14 mouse cellular contexts compared by ENCODE assay signal in genomic region chr11:116476041-116476440, GRCm38 (mm10). TPM values are rescaled to one million over a fixed set of nuclear protein-coding genes. Genes with fewer than 3 reads are reported as not detected.
DNase-seq lines count a peak whose midpoint lies in the region; ATAC-seq and TF ChIP-seq lines count a peak whose summit lies in the region.
"Had no signal": no experiment of that assay in that cellular context is flagged by ENCODE, and none has a peak within 500 bp of the region (broad histone marks: within the 10 kb centered on the region; RNA-seq: fewer than 3 reads in every experiment).

No protein-coding gene starts in this region.

- WGBS in forebrain, embryonic 16.5 days = 74% methylated on average over 10 of the region's 10 CpGs
- 92% methylated on average over 10 of the region's 10 CpGs for WGBS in forebrain, embryonic 11.5 days
- 49% methylated on average over 10 of the region's 10 CpGs for WGBS in liver, adult 2 months
- 89% methylated on average over 10 of the region's 10 CpGs for WGBS in liver, embryonic 11.5 days

- no peak overlapping the region for H3K4me3 ChIP-seq in forebrain, embryonic 16.5 days (replicated peaks; ENCODE audit: low read length)
- no peak overlapping the region for H3K4me3 ChIP-seq in forebrain, embryonic 11.5 days (ENCODE audit: low read depth, low read length)
- H3K4me3 ChIP-seq in liver, adult 2 months (ENCODE audit: insufficient read depth, low read depth, low read length) = no peak overlapping the region
- no peak overlapping the region for H3K4me3 ChIP-seq in liver, embryonic 11.5 days (ENCODE audit: low read depth, low read length)
- H3K4me3 ChIP-seq: intestine, embryonic 15.5 days had no signal

- H3K9ac ChIP-seq in forebrain, embryonic 16.5 days (replicated peaks; ENCODE audit: low read depth, low read length) = no peak overlapping the region
- no peak overlapping the region for H3K9ac ChIP-seq in forebrain, embryonic 11.5 days (ENCODE audit: low read length)
- no peak overlapping the region for H3K9ac ChIP-seq in liver, adult 2 months (ENCODE audit: low read depth, low read length)
- no peak overlapping the region for H3K9ac ChIP-seq in liver, embryonic 11.5 days (ENCODE audit: low read depth, low read length)
- H3K9ac ChIP-seq: intestine, embryonic 15.5 days; liver, embryonic 14.5 days had no signal

- no peaks in the 10 kb centered on the region for H3K9me3 ChIP-seq in forebrain, embryonic 16.5 days (ENCODE audit: control insufficient read depth, low read length)
- no peaks in the 10 kb centered on the region for H3K9me3 ChIP-seq in forebrain, embryonic 11.5 days (ENCODE audit: control insufficient read depth, low read length)
- H3K9me3 ChIP-seq in liver, embryonic 11.5 days (ENCODE audit: control insufficient read depth, low read length) = no peaks in the 10 kb centered on the region
- H3K9me3 ChIP-seq: intestine, embryonic 15.5 days had no signal

- no peak for DNase-seq in forebrain, embryonic 11.5 days (ENCODE audit: low spot score)
- peak; percentile 90 for DNase-seq in liver, adult 2 months (ENCODE audit: extremely low read depth, low read depth, low spot score)
- DNase-seq in liver, embryonic 11.5 days (ENCODE audit: low spot score) = no peak
- peak; percentile 52 for DNase-seq in brain, embryonic 14.5 days (ENCODE audit: low read depth)
- DNase-seq in kidney, postnatal 25 days = peak; percentile 67 to 76
- DNase-seq in cerebellum, adult 18-20 months = no peak
- DNase-seq in thymus, postnatal 10 days (ENCODE audit: low spot score in 2 of 2) = no peak

- no peak overlapping the region for H3K4me2 ChIP-seq in forebrain, embryonic 16.5 days (ENCODE audit: low read length)
- no peak overlapping the region for H3K4me2 ChIP-seq in forebrain, embryonic 11.5 days (ENCODE audit: low read depth, low read length, severe bottlenecking)
- no peak overlapping the region for H3K4me2 ChIP-seq in liver, embryonic 11.5 days
- H3K4me2 ChIP-seq: intestine, embryonic 15.5 days had no signal

- ATAC-seq in forebrain, embryonic 16.5 days = peak; percentile 26; the same call in 1 of the 2 replicates
- ATAC-seq in forebrain, embryonic 11.5 days (replicated peaks; ENCODE audit: low FRiP score) = no peak
- ATAC-seq in liver, embryonic 11.5 days (replicated peaks; ENCODE audit: low FRiP score) = no peak
- ATAC-seq: CD4-positive, CD25-positive, alpha-beta regulatory T cell, adult 4 months; intestine, embryonic 15.5 days had no signal

- 0 out of 2 replicates have a peak, but pooled peaks cover 2% of the 10 kb centered on the region for H3K4me1 ChIP-seq in forebrain, embryonic 16.5 days (replicated peaks; ENCODE audit: control insufficient read depth, insufficient read depth, low read length)
- no peaks in the 10 kb centered on the region for H3K4me1 ChIP-seq in forebrain, embryonic 11.5 days (replicated peaks; ENCODE audit: control insufficient read depth, insufficient read depth, low read length)
- peaks cover 31% of the 10 kb centered on the region for H3K4me1 ChIP-seq in liver, adult 2 months (ENCODE audit: control insufficient read depth, insufficient read depth, low read length)
- H3K4me1 ChIP-seq in liver, embryonic 11.5 days (replicated peaks; ENCODE audit: control insufficient read depth, insufficient read depth, low read length) = no peaks in the 10 kb centered on the region
- H3K4me1 ChIP-seq: intestine, embryonic 15.5 days had no signal

- TF ChIP-seq CTCF in liver, adult 2 months (IDR thresholded peaks at IDR 0.05; ENCODE audit: low read depth, low read length) = no peak
- no peak for TF ChIP-seq CTCF in brain, embryonic 14.5 days (IDR thresholded peaks at IDR 0.05; ENCODE audit: borderline replicate concordance, extremely low read depth, insufficient read depth, insufficient read length)

- no peaks in the 10 kb centered on the region for H3K27me3 ChIP-seq in forebrain, embryonic 16.5 days (replicated peaks; ENCODE audit: control insufficient read depth, insufficient read depth, low read length)
- H3K27me3 ChIP-seq in forebrain, embryonic 11.5 days (ENCODE audit: control insufficient read depth, insufficient read depth, low read length) = no peaks in the 10 kb centered on the region
- no peaks in the 10 kb centered on the region for H3K27me3 ChIP-seq in liver, adult 2 months (ENCODE audit: control insufficient read depth, insufficient read depth, low read length)
- no peaks in the 10 kb centered on the region for H3K27me3 ChIP-seq in liver, embryonic 11.5 days (replicated peaks; ENCODE audit: control insufficient read depth, insufficient read depth, low read length)
- H3K27me3 ChIP-seq: intestine, embryonic 15.5 days had no signal

- peaks cover 20% of the 10 kb centered on the region for H3K36me3 ChIP-seq in forebrain, embryonic 16.5 days (ENCODE audit: control insufficient read depth, insufficient read depth)
- H3K36me3 ChIP-seq in forebrain, embryonic 11.5 days (ENCODE audit: control insufficient read depth, insufficient read depth, low read length) = peaks cover 11% of the 10 kb centered on the region; the same call in 1 of the 2 replicates
- peaks cover 61% of the 10 kb centered on the region for H3K36me3 ChIP-seq in liver, adult 2 months (ENCODE audit: control insufficient read depth, insufficient read depth, low read length)
- peaks cover 48% of the 10 kb centered on the region for H3K36me3 ChIP-seq in liver, embryonic 11.5 days (ENCODE audit: control insufficient read depth, insufficient read depth, low read length)

- H3K27ac ChIP-seq in forebrain, embryonic 16.5 days (ENCODE audit: low read length) = peak overlapping the region; percentile 30
- no peak overlapping the region for H3K27ac ChIP-seq in forebrain, embryonic 11.5 days (ENCODE audit: low read depth, low read length)
- peak overlapping the region; percentile 81 for H3K27ac ChIP-seq in liver, adult 2 months (replicated peaks; ENCODE audit: insufficient read depth, low read depth, low read length)
- H3K27ac ChIP-seq in liver, embryonic 11.5 days (ENCODE audit: low read depth, low read length) = no peak overlapping the region
- H3K27ac ChIP-seq: intestine, embryonic 15.5 days; liver, embryonic 14.5 days; macrophage had no signal

- peaks cover 1% of the 10 kb centered on the region; the same call in 1 of the 2 replicates for H3K79me2 ChIP-seq in liver, adult 2 months (ENCODE audit: control insufficient read depth, insufficient read depth, low read length)

- TF ChIP-seq POLR2A in liver, adult 2 months (IDR thresholded peaks at IDR 0.05; ENCODE audit: extremely low read depth, insufficient read depth, low read length) = no peak
- no peak for TF ChIP-seq POLR2A in brain, embryonic 14.5 days (IDR thresholded peaks at IDR 0.05; ENCODE audit: borderline replicate concordance, extremely low read depth, insufficient read depth, insufficient read length, poor library complexity, severe bottlenecking)

RNA-seq across cellular contexts. Expression of gene Qrich2, which starts 10.0 kb away (rescaled TPM):
- 0.09 TPM in 1 of 2 replicates, not detected in the other for polyA plus RNA-seq in forebrain, embryonic 16.5 days (2015; fragmentation: Nextera tagmentation; extraction: Ambion mirVana)
- not detected in 2 replicates for polyA plus RNA-seq in forebrain, embryonic 11.5 days (2014; fragmentation: Nextera tagmentation; extraction: Ambion mirVana)
- total RNA-seq in liver, adult 2 months (2014; rRNA removed) = 0.07 TPM in 1 of 2 replicates, not detected in the other
- polyA plus RNA-seq in liver, adult 2 months (2012; rRNA removed) = 0.05 and 0.11 TPM in 2 replicates
- polyA plus RNA-seq in liver, embryonic 11.5 days (2014; fragmentation: Nextera tagmentation; extraction: Ambion mirVana) = 0.16 TPM in 1 of 2 replicates, not detected in the other
- polyA plus RNA-seq in brain, embryonic 14.5 days (2012; rRNA removed) = 0.14 and 0.15 TPM in 2 replicates
- total RNA-seq: heart, postnatal 14 days had no signal
- polyA plus RNA-seq: CD4-positive, CD25-positive, alpha-beta regulatory T cell, adult 4 months; embryonic facial prominence, embryonic 11.5 days; macrophage had no signal

RNA-seq across cellular contexts. Expression of gene Prpsap1, which starts 18.0 kb away (rescaled TPM):
- polyA plus RNA-seq in forebrain, embryonic 16.5 days (2015; fragmentation: Nextera tagmentation; extraction: Ambion mirVana) = 200 and 201 TPM in 2 replicates
- 188 and 195 TPM in 2 replicates for polyA plus RNA-seq in forebrain, embryonic 11.5 days (2014; fragmentation: Nextera tagmentation; extraction: Ambion mirVana)
- 37.7 and 59.0 TPM in 2 replicates for total RNA-seq in liver, adult 2 months (2014; rRNA removed)
- polyA plus RNA-seq in liver, adult 2 months (2012; rRNA removed) = 72.8 and 80.1 TPM in 2 replicates
- 133 and 135 TPM in 2 replicates for polyA plus RNA-seq in liver, embryonic 11.5 days (2014; fragmentation: Nextera tagmentation; extraction: Ambion mirVana)
- 120 and 132 TPM in 2 replicates for polyA plus RNA-seq in brain, embryonic 14.5 days (2012; rRNA removed)

RNA-seq across cellular contexts. Expression of gene Ubald2, which starts 42.1 kb away (rescaled TPM):
- polyA plus RNA-seq in forebrain, embryonic 16.5 days (2015; fragmentation: Nextera tagmentation; extraction: Ambion mirVana) = 45.1 and 53.4 TPM in 2 replicates
- 80.2 and 83.7 TPM in 2 replicates for polyA plus RNA-seq in forebrain, embryonic 11.5 days (2014; fragmentation: Nextera tagmentation; extraction: Ambion mirVana)
- total RNA-seq in liver, adult 2 months (2014; rRNA removed) = 16.1 and 16.6 TPM in 2 replicates
- 45.7 and 72.0 TPM in 2 replicates for polyA plus RNA-seq in liver, adult 2 months (2012; rRNA removed)
- 78.6 and 80.2 TPM in 2 replicates for polyA plus RNA-seq in liver, embryonic 11.5 days (2014; fragmentation: Nextera tagmentation; extraction: Ambion mirVana)
- 203 and 296 TPM in 2 replicates for polyA plus RNA-seq in brain, embryonic 14.5 days (2012; rRNA removed)

RNA-seq across cellular contexts. Expression of gene Sphk1, which starts 54.7 kb away (rescaled TPM):
- polyA plus RNA-seq in forebrain, embryonic 16.5 days (2015; fragmentation: Nextera tagmentation; extraction: Ambion mirVana) = 2.9 and 3.3 TPM in 2 replicates
- polyA plus RNA-seq in forebrain, embryonic 11.5 days (2014; fragmentation: Nextera tagmentation; extraction: Ambion mirVana) = 3.8 and 3.9 TPM in 2 replicates
- 0.47 and 0.55 TPM in 2 replicates for total RNA-seq in liver, adult 2 months (2014; rRNA removed)
- 0.21 and 0.44 TPM in 2 replicates for polyA plus RNA-seq in liver, adult 2 months (2012; rRNA removed)
- polyA plus RNA-seq in liver, embryonic 11.5 days (2014; fragmentation: Nextera tagmentation; extraction: Ambion mirVana) = 39.0 and 44.1 TPM in 2 replicates
- polyA plus RNA-seq in brain, embryonic 14.5 days (2012; rRNA removed) = 2.4 and 3.6 TPM in 2 replicates

Comparison
In these comparisons a context has a peak if more than half of its experiments do, and no peak if none do; other contexts are left out.
1. H3K27ac ChIP-seq: peak in forebrain, embryonic 16.5 days (single experiment) and liver, adult 2 months (single experiment); none in forebrain, embryonic 11.5 days (single experiment) and liver, embryonic 11.5 days (single experiment).
2. DNase-seq: peak in liver, adult 2 months (single experiment), brain, embryonic 14.5 days (single experiment) and kidney, postnatal 25 days (2 of 2); none in forebrain, embryonic 11.5 days (single experiment), liver, embryonic 11.5 days (single experiment), cerebellum, adult 18-20 months (0 of 2) and thymus, postnatal 10 days (0 of 2).